Mouse (Mus musculus): ENCODE results near the gene Ddx31. TPM values are rescaled to one million over a fixed set of nuclear protein-coding genes. Genes with fewer than 3 reads are reported as not detected.

The Ddx31 gene
- total and polyA plus RNA-seq, 2 experiments from 2014 or later = 10.3 to 18.5 TPM

DNA sequence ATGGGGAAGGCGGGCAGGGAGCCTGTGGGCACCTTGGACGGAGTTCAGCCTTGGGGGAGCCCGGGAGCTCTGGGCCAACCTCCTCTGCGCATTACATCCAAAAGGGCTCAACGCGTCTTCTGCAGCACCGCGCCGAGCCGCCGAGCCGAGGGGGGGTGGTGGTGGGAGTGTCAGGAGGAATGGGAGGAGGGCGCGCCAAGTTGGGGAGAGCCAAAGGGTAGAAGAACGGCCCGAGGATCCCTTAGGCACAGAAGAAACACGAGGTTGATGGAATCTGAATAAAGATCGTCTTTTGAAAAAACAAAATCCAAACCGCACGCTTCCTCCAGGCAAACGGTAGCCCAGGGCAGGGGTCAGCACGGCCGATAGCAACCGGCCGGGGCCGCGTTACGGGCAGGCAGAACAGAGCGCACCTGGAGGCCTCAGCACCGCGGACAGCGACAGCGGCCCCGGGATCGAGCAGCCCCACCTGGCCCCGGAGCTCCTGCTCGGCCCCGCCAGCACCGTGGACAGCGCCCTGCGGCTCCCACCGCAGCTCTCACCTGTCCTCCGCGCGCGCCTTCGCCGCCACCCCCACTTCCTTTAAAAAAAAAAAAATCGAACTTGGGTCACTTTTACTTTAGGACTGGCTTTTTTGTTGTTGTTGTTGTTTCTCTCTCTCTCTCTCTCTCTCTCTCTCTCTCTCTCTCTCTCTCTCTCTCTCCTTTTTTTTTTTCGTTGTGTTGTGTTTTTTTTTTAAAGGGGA, 75.7 kb downstream of the Ddx31 start:
- no peaks in the 10 kb centered on the region for H3K9me3 ChIP-seq (ENCODE audit: low read length)
- H3K4me1 ChIP-seq (ENCODE audit: insufficient read depth, low read length) = no peaks in the 10 kb centered on the region
- 1% methylated on average over 47 of the region's 50 CpGs for WGBS
- peak overlapping the region; percentile 36 for H3K4me2 ChIP-seq (ENCODE audit: low read depth, low read length, poor library complexity, severe bottlenecking)
- peak overlapping the region; percentile 59 for H3K9ac ChIP-seq (replicated peaks; ENCODE audit: low read length, poor library complexity, severe bottlenecking)
- H3K27me3 ChIP-seq (ENCODE audit: insufficient read depth, low read length) = peaks cover 43% of the 10 kb centered on the region
- DNase-seq (ENCODE audit: low spot score) (peak; percentile 50), ATAC-seq (ENCODE audit: low FRiP score) (peak; percentile 39; the same call in 1 of the 2 replicates)
- TF ChIP-seq CTCF (IDR thresholded peaks at IDR 0.05) = no peak
- peak overlapping the region; percentile 41 for H3K4me3 ChIP-seq (ENCODE audit: low read depth, low read length)
- H3K36me3 ChIP-seq (ENCODE audit: insufficient read depth, low read length) = no peaks in the 10 kb centered on the region
- peak overlapping the region; percentile 68 for H3K27ac ChIP-seq (ENCODE audit: low read depth, low read length)

- H3K4me2 ChIP-seq (ENCODE audit: low read depth, low read length, poor library complexity, severe bottlenecking) = peak within 1 kb of the TSS; percentile 52
- 2% methylated on average over 18 of the region's 18 CpGs for WGBS
These were observed 76.3 kb downstream of the Ddx31 start, which contains the start of gene Barhl1 for GRCm38 (mm10) chr2:28916513-28916865. Gene Barhl1, minus strand, starts transcription at chr2:28916668.

DNA sequence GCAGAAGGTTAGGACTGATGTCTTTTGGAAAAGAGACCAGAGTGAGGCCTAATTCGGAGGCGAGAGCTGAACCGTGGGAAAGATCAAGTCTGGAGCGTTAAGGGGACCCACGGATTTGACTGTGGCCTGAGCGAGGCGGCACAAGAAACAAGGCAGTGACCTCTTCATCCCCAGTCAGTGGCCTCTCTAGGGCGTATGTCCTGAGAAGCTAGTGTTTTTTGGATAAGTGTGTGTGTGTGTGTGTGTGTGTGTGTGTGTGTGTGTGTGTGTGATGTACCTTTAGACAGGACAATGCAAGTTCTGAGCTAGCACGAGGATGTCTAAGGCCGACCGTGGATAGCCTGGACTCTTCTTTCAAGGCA, 76.9 kb downstream of the Ddx31 start:
- H3K4me2 ChIP-seq (ENCODE audit: low read depth, low read length, poor library complexity, severe bottlenecking) = peak overlapping the region; percentile 52
- no peaks in the 10 kb centered on the region for H3K36me3 ChIP-seq (ENCODE audit: insufficient read depth, low read length)
- H3K27me3 ChIP-seq (ENCODE audit: insufficient read depth, low read length) = peaks cover 47% of the 10 kb centered on the region
- peak overlapping the region; percentile 41; the same call in 1 of the 2 replicates for H3K4me3 ChIP-seq (ENCODE audit: low read depth, low read length)
- peak overlapping the region; percentile 73 for H3K27ac ChIP-seq (ENCODE audit: low read depth, low read length)
- DNase-seq (ENCODE audit: low spot score) (no peak), ATAC-seq (ENCODE audit: low FRiP score) (no peak)
- no peaks in the 10 kb centered on the region for H3K9me3 ChIP-seq (ENCODE audit: low read length)
- 8% methylated on average over 9 of the region's 11 CpGs for WGBS
- TF ChIP-seq CTCF (IDR thresholded peaks at IDR 0.05) = no peak
- H3K4me1 ChIP-seq (ENCODE audit: insufficient read depth, low read length) = no peaks in the 10 kb centered on the region
- H3K9ac ChIP-seq (replicated peaks; ENCODE audit: low read length, poor library complexity, severe bottlenecking) = no peak overlapping the region

More at GRCm38 (mm10) chr2:28916513-28916865, 76.3 kb downstream of the Ddx31 start, which contains the start of gene Barhl1:
- ATAC-seq (ENCODE audit: low FRiP score) (no peak), DNase-seq (ENCODE audit: low spot score) (peak; percentile 80)
- TF ChIP-seq CTCF (IDR thresholded peaks at IDR 0.05) = no peak
- Histone ChIP-seq H3K36me3 (ENCODE audit: insufficient read depth, low read length) (no peaks in the 10 kb centered on the region), H3K4me3 (ENCODE audit: low read depth, low read length) (peak within 1 kb of the TSS; percentile 41), H3K9me3 (ENCODE audit: low read length) (no peaks in the 10 kb centered on the region), H3K27ac (ENCODE audit: low read depth, low read length) (peak within 1 kb of the TSS; percentile 73), H3K27me3 (ENCODE audit: insufficient read depth, low read length) (peaks cover 43% of the 10 kb centered on the region), H3K4me1 (ENCODE audit: insufficient read depth, low read length) (no peaks in the 10 kb centered on the region), H3K9ac (replicated peaks; ENCODE audit: low read length, poor library complexity, severe bottlenecking) (peak within 1 kb of the TSS; percentile 59)

DNA sequence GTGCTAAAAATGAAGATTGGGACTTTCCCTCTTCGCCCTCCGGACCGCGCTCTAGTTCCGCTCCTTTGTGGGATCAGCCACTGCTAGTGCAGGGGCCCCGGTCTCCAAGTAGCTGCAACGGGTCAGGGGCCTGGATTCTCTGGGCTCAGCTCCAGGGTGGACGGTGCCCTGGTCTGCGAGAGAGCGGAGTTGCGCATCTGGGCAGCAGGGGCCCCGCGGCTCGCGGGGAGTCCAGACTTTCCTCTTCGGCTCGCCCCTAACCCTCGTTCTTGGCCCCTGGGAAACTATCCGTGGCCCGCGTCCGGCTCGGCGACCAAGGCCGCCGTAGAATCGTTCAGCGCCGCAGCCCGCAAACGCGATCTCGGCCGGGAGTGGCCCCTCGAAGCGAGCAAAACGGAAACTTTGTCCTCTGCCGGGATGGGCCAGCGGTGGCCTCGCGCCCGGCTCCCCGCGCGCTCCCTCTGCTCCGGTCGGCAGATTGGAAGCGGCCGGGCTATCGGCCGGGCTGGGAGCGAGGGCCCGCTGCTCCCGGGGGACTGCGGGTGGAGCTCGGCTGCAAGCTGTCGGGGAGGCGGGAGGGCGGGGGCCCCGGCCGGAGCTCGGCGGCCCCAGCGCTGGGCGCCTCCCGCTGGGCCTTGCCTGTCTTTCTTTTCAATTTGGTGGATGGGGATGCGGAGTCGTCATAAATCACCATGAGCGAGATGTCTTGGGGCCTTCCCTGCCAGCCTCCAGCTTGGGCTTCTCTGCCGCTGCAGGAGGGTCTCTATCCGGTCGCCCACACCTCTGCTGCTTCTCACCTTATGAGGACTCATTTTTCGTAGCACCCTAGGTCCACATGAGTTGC, 77.5 kb downstream of the Ddx31 start:
- 2% methylated on average over 65 of the region's 73 CpGs for WGBS
- H3K9ac ChIP-seq (replicated peaks; ENCODE audit: low read length, poor library complexity, severe bottlenecking) = peak overlapping the region; percentile 53
- H3K27ac ChIP-seq (ENCODE audit: low read depth, low read length) = peak overlapping the region; percentile 73
- DNase-seq (ENCODE audit: low spot score) (no peak), ATAC-seq (ENCODE audit: low FRiP score) (no peak)
- H3K9me3 ChIP-seq (ENCODE audit: low read length) = no peaks in the 10 kb centered on the region
- H3K4me1 ChIP-seq (ENCODE audit: insufficient read depth, low read length) = no peaks in the 10 kb centered on the region
- TF ChIP-seq CTCF (IDR thresholded peaks at IDR 0.05) = no peak
- H3K4me3 ChIP-seq (ENCODE audit: low read depth, low read length) = peak overlapping the region; percentile 41
- peak overlapping the region; percentile 52 for H3K4me2 ChIP-seq (ENCODE audit: low read depth, low read length, poor library complexity, severe bottlenecking)
- no peaks in the 10 kb centered on the region for H3K36me3 ChIP-seq (ENCODE audit: insufficient read depth, low read length)
- H3K27me3 ChIP-seq (ENCODE audit: insufficient read depth, low read length) = peaks cover 47% of the 10 kb centered on the region

- Histone ChIP-seq H3K9ac (replicated peaks; ENCODE audit: low read length, poor library complexity, severe bottlenecking) (no peak overlapping the region), H3K4me2 (ENCODE audit: low read depth, low read length, poor library complexity, severe bottlenecking) (no peak overlapping the region), H3K4me1 (ENCODE audit: insufficient read depth, low read length) (no peaks in the 10 kb centered on the region), H3K27me3 (ENCODE audit: insufficient read depth, low read length) (peaks cover 43% of the 10 kb centered on the region), H3K36me3 (ENCODE audit: insufficient read depth, low read length) (no peaks in the 10 kb centered on the region), H3K9me3 (ENCODE audit: low read length) (no peaks in the 10 kb centered on the region), H3K27ac (ENCODE audit: low read depth, low read length) (no peak overlapping the region), H3K4me3 (ENCODE audit: low read depth, low read length) (no peak overlapping the region)
- ATAC-seq (ENCODE audit: low FRiP score) = no peak
- DNase-seq (ENCODE audit: low spot score) = no peak
- 11% methylated on average over 4 of the region's 4 CpGs for WGBS
- no peak for TF ChIP-seq CTCF (IDR thresholded peaks at IDR 0.05)
These were observed 78.8 kb downstream of the Ddx31 start for GRCm38 (mm10) chr2:28919001-28919400.

DNA sequence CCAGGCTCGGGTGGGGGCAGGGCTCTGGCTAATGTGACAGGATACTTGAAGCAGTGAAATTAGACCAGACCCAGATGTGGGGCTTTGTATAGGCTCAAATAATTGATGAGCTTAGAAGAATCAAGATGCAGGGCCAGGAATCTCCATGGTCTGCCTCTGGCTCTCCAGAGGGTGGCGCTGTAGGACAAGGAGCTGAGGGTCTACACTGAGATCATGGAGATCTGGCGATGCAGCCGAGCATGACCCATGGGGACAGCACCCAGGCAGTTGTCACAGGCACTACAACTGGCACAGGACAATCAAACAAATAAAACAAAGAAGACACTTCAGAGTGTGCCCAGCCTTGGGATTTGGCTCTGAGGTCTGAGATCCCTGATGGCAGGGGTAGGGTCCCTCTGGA, 83.7 kb downstream of the Ddx31 start:
- H3K4me3 ChIP-seq (ENCODE audit: low read depth, low read length) = no peak overlapping the region
- H3K27ac ChIP-seq (ENCODE audit: low read depth, low read length) = no peak overlapping the region
- DNase-seq (ENCODE audit: low spot score) = peak; percentile 85
- no peaks in the 10 kb centered on the region for H3K4me1 ChIP-seq (ENCODE audit: insufficient read depth, low read length)
- peak; percentile 74; the same call in 1 of the 2 replicates for ATAC-seq (ENCODE audit: low FRiP score)
- H3K4me2 ChIP-seq (ENCODE audit: low read depth, low read length, poor library complexity, severe bottlenecking) = no peak overlapping the region
- H3K9ac ChIP-seq (replicated peaks; ENCODE audit: low read length, poor library complexity, severe bottlenecking) = no peak overlapping the region
- peak; percentile 99 for TF ChIP-seq CTCF (IDR thresholded peaks at IDR 0.05)
- no peaks in the 10 kb centered on the region for H3K9me3 ChIP-seq (ENCODE audit: low read length)
- no peaks in the 10 kb centered on the region for H3K36me3 ChIP-seq (ENCODE audit: insufficient read depth, low read length)
- peaks cover 21% of the 10 kb centered on the region for H3K27me3 ChIP-seq (ENCODE audit: insufficient read depth, low read length)
- WGBS = 0% methylated on average over 4 of the region's 4 CpGs
